In the genomic region with DNA sequence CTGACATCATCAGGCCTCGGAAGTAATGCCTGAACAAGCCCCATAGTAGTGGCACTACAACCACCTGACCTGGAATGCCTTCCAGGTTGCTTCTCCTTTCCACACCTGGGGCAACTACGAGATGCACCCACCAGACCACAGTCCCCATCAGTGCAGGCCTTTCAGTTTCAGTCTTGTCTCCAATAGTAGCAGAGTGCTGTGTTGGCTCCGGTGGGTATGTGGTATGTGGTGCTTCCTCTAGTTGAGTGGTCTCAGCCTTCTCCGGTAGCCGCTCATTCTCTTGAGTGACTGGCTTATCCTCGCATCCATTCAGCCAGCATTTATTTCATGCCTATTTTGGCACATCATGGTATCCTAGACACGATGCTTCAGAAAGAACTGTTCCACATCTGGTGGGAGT, we compare ENCODE assay signal across 24 mouse cellular contexts. TPM values are rescaled to one million over a fixed set of nuclear protein-coding genes. Genes with fewer than 3 reads are reported as not detected.
DNase-seq lines count a peak whose midpoint lies in the region; ATAC-seq lines count a peak whose summit lies in the region.
"Had no signal": no experiment of that assay in that cellular context is flagged by ENCODE, and none has a peak within 500 bp of the region (broad histone marks: within the 10 kb centered on the region; RNA-seq: fewer than 3 reads in every experiment).

No protein-coding gene starts in this region.

- H3K36me3 ChIP-seq in kidney, embryonic 14.5 days (ENCODE audit: control insufficient read depth, insufficient read depth, low read length), result no peaks in the 10 kb centered on the region
- H3K36me3 ChIP-seq in liver, embryonic 11.5 days (ENCODE audit: control insufficient read depth, insufficient read depth, low read length), result no peaks in the 10 kb centered on the region
- H3K36me3 ChIP-seq: embryonic facial prominence, embryonic 13.5 days; heart, embryonic 10.5 days; hindbrain, embryonic 10.5 days; hindbrain, embryonic 15.5 days had no signal

- no peaks in the 10 kb centered on the region for H3K27me3 ChIP-seq in kidney, embryonic 14.5 days (ENCODE audit: control insufficient read depth, insufficient read depth, low read length)
- no peaks in the 10 kb centered on the region for H3K27me3 ChIP-seq in liver, embryonic 11.5 days (replicated peaks; ENCODE audit: control insufficient read depth, insufficient read depth, low read length)
- H3K27me3 ChIP-seq: embryonic facial prominence, embryonic 13.5 days; forebrain, embryonic 13.5 days; hindbrain, embryonic 15.5 days had no signal

- no peak for DNase-seq in kidney, postnatal 14 days
- DNase-seq in spleen, postnatal 36 days (ENCODE audit: low spot score in 2 of 2), result no peak
- DNase-seq in liver, embryonic 11.5 days (ENCODE audit: low spot score), result no peak
- no peak for DNase-seq in right cerebral cortex, adult 18-20 months
- DNase-seq: adrenal gland, adult 8-10 months; adrenal gland, postnatal 36 days; cerebellum, adult 2 months; forebrain, postnatal 0 days; gastrocnemius, postnatal 14 days had no signal

- no peak overlapping the region for H3K4me3 ChIP-seq in kidney, embryonic 14.5 days (ENCODE audit: low read length)
- no peak overlapping the region for H3K4me3 ChIP-seq in liver, embryonic 11.5 days (ENCODE audit: low read depth, low read length)
- H3K4me3 ChIP-seq: forebrain, embryonic 13.5 days; hindbrain, embryonic 15.5 days had no signal

- H3K4me1 ChIP-seq in kidney, embryonic 14.5 days (ENCODE audit: control insufficient read depth, insufficient read depth, low read length), result peaks cover 6% of the 10 kb centered on the region
- no peaks in the 10 kb centered on the region for H3K4me1 ChIP-seq in liver, embryonic 11.5 days (replicated peaks; ENCODE audit: control insufficient read depth, insufficient read depth, low read length)
- H3K4me1 ChIP-seq: hindbrain, embryonic 10.5 days had no signal

- WGBS in kidney, embryonic 14.5 days, result 95% methylated on average over 7 of the region's 7 CpGs
- WGBS in liver, embryonic 11.5 days, result 90% methylated on average over 7 of the region's 7 CpGs

- no peak overlapping the region for H3K27ac ChIP-seq in kidney, embryonic 14.5 days (ENCODE audit: low read depth, low read length)
- no peak overlapping the region for H3K27ac ChIP-seq in liver, embryonic 11.5 days (ENCODE audit: low read depth, low read length)
- H3K27ac ChIP-seq: embryonic facial prominence, embryonic 13.5 days; forebrain, embryonic 13.5 days; heart, embryonic 10.5 days; hindbrain, embryonic 10.5 days; hindbrain, embryonic 15.5 days had no signal

- no peaks in the 10 kb centered on the region for H3K9me3 ChIP-seq in kidney, embryonic 14.5 days (ENCODE audit: control insufficient read depth, low read length)
- no peaks in the 10 kb centered on the region for H3K9me3 ChIP-seq in liver, embryonic 11.5 days (ENCODE audit: control insufficient read depth, low read length)
- H3K9me3 ChIP-seq: embryonic facial prominence, embryonic 13.5 days; forebrain, embryonic 13.5 days; heart, embryonic 10.5 days; hindbrain, embryonic 10.5 days; hindbrain, embryonic 15.5 days had no signal

- H3K4me2 ChIP-seq in kidney, embryonic 14.5 days (replicated peaks; ENCODE audit: low read depth, low read length), result no peak overlapping the region
- H3K4me2 ChIP-seq in liver, embryonic 11.5 days, result no peak overlapping the region

- 0 out of 2 replicates have a peak, but pooled peaks have one; percentile 36 for ATAC-seq in kidney, embryonic 14.5 days (ENCODE audit: low FRiP score, low TSS enrichment)
- ATAC-seq in granulocyte monocyte progenitor cell, adult 5-6 weeks (replicated peaks; ENCODE audit: poor library complexity, severe bottlenecking), result peak; percentile 40
- peak; percentile 45 for ATAC-seq in megakaryocyte progenitor cell, adult 5-6 weeks (replicated peaks; ENCODE audit: poor library complexity)
- ATAC-seq in liver, embryonic 11.5 days (replicated peaks; ENCODE audit: low FRiP score), result no peak
- ATAC-seq: forebrain, embryonic 13.5 days; forebrain, postnatal 0 days had no signal

- no peak overlapping the region for H3K9ac ChIP-seq in kidney, embryonic 14.5 days (ENCODE audit: low read depth, low read length)
- H3K9ac ChIP-seq in liver, embryonic 11.5 days (ENCODE audit: low read depth, low read length), result no peak overlapping the region
- H3K9ac ChIP-seq: embryonic facial prominence, embryonic 13.5 days; forebrain, embryonic 13.5 days; forebrain, postnatal 0 days; hindbrain, embryonic 15.5 days had no signal

RNA-seq across cellular contexts. Expression of gene Gm17542, which starts 4.8 kb away (rescaled TPM):
- polyA plus RNA-seq in kidney, embryonic 14.5 days (2014; fragmentation: Nextera tagmentation; extraction: Ambion mirVana), result not detected in 2 replicates
- total RNA-seq in granulocyte monocyte progenitor cell, adult 5-6 weeks (2014; fragmentation: Nextera tagmentation), result not detected in 2 replicates
- total RNA-seq in granulocyte monocyte progenitor cell, adult 5-6 weeks (2017), result not detected in 2 replicates
- total RNA-seq in megakaryocyte progenitor cell, adult 5-6 weeks (2015), result not detected in 2 replicates
- not detected in 2 replicates for total RNA-seq in megakaryocyte progenitor cell, adult 5-6 weeks (2017)
- not detected in 2 replicates for polyA plus RNA-seq in liver, embryonic 11.5 days (2014; fragmentation: Nextera tagmentation; extraction: Ambion mirVana)
- total RNA-seq: adrenal gland, adult 8-10 months; adrenal gland, postnatal 36 days; ES-E14; forebrain, postnatal 0 days; gastrocnemius, adult 18-20 months; gastrocnemius, postnatal 14 days; heart, postnatal 10 days had no signal
- polyA plus RNA-seq: cerebellum, adult 2 months; cortical plate, adult 2 months; embryonic facial prominence, embryonic 13.5 days; forebrain, embryonic 13.5 days; forebrain, postnatal 0 days; gonadal fat pad, adult 2 months; heart, embryonic 10.5 days; heart, embryonic 14.5 days; hindbrain, embryonic 10.5 days; hindbrain, embryonic 15.5 days; intestine, embryonic 14.5 days had no signal

RNA-seq across cellular contexts. Expression of gene Edar, which starts 37.8 kb away (rescaled TPM):
- 0.27 and 0.35 TPM in 2 replicates for polyA plus RNA-seq in kidney, embryonic 14.5 days (2014; fragmentation: Nextera tagmentation; extraction: Ambion mirVana)
- total RNA-seq in granulocyte monocyte progenitor cell, adult 5-6 weeks (2014; fragmentation: Nextera tagmentation), result not detected in 2 replicates
- not detected in 2 replicates for total RNA-seq in granulocyte monocyte progenitor cell, adult 5-6 weeks (2017)
- not detected in 2 replicates for total RNA-seq in megakaryocyte progenitor cell, adult 5-6 weeks (2015)
- 0.07 TPM in 1 of 2 replicates, not detected in the other for total RNA-seq in megakaryocyte progenitor cell, adult 5-6 weeks (2017)
- polyA plus RNA-seq in liver, embryonic 11.5 days (2014; fragmentation: Nextera tagmentation; extraction: Ambion mirVana), result 0.04 TPM in 1 of 2 replicates, not detected in the other
